Mouse (Mus musculus) kidney, adult 11 months (tissue): ENCODE measurements at regions not wholly inside any gene's neighbourhood (a gene's known extent, or its start where the extent isn't known, plus 50 kb on each side); places are given as distances from the start of the nearest gene placed in this dataset.

Source experiments
- DNase-seq: peaks from one replicate; pipeline ENCODE4 v3.0.0; 2022

GRCm38 (mm10) chr2:139413559-139413958 is 80.2 kb upstream of the Sptlc3 start:
- no peak for DNase-seq

GRCm38 (mm10) chr2:139417506-139417905 is 76.2 kb upstream of the Sptlc3 start:
- no peak for DNase-seq

- DNase-seq, result no peak
Measured at GRCm38 (mm10) chr2:139422678-139423077, 71.0 kb upstream of the Sptlc3 start.

GRCm38 (mm10) chr2:139423413-139423812 is 70.3 kb upstream of the Sptlc3 start:
- DNase-seq, result no peak
